Comparison of ENCODE assay signal across 18 mouse cellular contexts in genomic region chr17:27315947-27316628, GRCm38 (mm10).
"Had no signal": no experiment of that assay in that cellular context is flagged by ENCODE, and none has a peak within 500 bp of the region (broad histone marks: within the 10 kb centered on the region; RNA-seq: fewer than 3 reads in every experiment).

No protein-coding gene starts in this region.

- H3K9ac ChIP-seq: liver, embryonic 13.5 days; midbrain, embryonic 12.5 days; neural tube, embryonic 13.5 days; stomach, embryonic 15.5 days had no signal

- H3K4me3 ChIP-seq: layer of hippocampus, adult 2 months; liver, embryonic 13.5 days; midbrain, embryonic 12.5 days; myocyte; neural tube, embryonic 13.5 days; stomach, embryonic 15.5 days had no signal

- H3K9me3 ChIP-seq: liver, embryonic 13.5 days; midbrain, embryonic 12.5 days; neural tube, embryonic 13.5 days; stomach, embryonic 15.5 days had no signal

- H3K36me3 ChIP-seq: liver, embryonic 13.5 days; midbrain, embryonic 12.5 days; neural tube, embryonic 13.5 days; stomach, embryonic 15.5 days had no signal

- DNase-seq: kidney, postnatal 25 days; layer of hippocampus, adult 9-11 months; liver, embryonic 13.5 days; lung, adult 2 months; lung, postnatal 14 days; lung, postnatal 4 days; retina, postnatal 1 day; right cerebral cortex, postnatal 25 days; spleen, adult 18-20 months; thymus, adult 18-20 months; thymus, postnatal 14 days; thymus, postnatal 4 days had no signal

- H3K27ac ChIP-seq: layer of hippocampus, adult 2 months; liver, embryonic 13.5 days; midbrain, embryonic 12.5 days; neural tube, embryonic 13.5 days; stomach, embryonic 15.5 days had no signal

- H3K4me2 ChIP-seq: liver, embryonic 13.5 days; midbrain, embryonic 12.5 days; neural tube, embryonic 13.5 days; stomach, embryonic 15.5 days had no signal

- ATAC-seq: midbrain, embryonic 16.5 days had no signal

- H3K27me3 ChIP-seq: neural tube, embryonic 13.5 days; stomach, embryonic 15.5 days had no signal
